Mouse (Mus musculus) cerebellum, adult 9-11 months (tissue): ENCODE results near the gene Ccr6.

Experiments used
- DNase-seq: peaks from one replicate; pipeline ENCODE4 v3.0.0; 2022

Gene Ccr6

DNA sequence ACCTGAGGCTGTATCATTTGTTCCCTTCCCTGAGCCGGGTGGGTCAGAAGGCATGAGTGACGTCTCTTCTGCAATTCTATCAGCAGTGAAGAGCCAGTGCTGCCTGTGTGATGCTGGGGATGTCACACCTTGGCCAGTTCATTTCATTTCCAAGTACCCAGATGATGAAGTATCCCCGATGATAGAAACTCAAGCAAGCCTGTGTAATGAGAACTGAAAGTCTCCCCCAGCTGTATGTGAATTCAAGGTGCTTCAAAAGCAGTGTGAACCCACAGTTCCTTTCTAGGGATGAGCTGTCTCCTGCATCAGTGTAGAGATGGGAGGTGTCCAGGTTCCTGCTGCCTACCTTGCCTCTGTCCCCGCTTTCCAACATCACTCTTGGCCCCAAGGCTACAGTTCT, 1.3 kb upstream of the Ccr6 start:
- DNase-seq, result no peak

DNA sequence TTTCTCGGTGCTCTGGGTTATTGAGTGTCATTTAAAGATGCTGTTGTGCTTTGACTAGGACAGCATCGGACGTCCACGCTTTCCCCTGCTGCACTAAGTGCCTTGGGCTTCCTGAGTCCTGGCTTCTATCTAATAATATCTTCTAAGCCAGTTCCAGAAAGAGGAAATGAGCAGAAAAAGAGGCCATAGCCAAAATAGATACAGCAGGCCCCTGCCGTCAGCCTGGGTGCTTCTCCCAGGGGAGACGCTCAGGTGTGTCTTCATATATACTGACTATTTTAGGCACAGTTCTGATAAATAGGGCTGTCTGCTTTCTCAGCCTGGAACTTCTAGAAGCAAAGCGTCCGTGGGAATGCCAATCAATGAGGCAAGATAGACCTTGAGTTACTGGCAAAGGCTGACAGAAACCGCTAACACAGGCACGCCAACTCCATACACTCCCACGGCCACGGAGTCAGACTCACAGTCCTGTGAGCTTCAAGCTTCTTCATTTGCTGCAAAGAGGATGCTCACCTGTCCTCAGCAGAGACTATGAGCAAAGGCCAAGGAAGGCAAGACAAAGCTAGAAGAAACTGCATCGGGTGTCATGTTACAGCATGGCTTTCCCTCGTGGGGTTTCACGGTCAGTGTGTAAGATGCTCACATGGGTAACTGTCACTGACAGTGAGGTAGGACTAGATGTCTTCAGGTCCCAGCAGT, 2.3 kb downstream of the Ccr6 start:
- DNase-seq, result no peak

DNA sequence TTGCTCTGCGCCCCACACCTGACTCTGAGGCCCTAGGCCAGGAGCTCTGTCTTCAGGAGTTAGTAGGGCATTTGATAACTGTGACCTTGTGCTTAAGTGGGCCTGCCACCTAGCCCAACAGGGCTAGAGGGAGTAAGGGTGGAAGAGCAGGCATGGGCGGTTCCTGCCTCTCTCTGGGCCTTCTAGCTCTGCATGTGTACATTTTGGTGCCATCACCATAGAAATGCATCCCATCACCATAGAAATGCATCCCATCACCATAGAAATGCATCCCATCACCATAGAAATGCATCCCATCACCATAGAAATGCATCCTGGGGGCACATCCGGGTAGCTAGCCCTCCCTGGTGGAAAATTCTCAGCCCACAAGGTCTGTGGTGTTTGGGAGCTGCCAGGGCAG, 3.7 kb downstream of the Ccr6 start:
- DNase-seq, result no peak

DNA sequence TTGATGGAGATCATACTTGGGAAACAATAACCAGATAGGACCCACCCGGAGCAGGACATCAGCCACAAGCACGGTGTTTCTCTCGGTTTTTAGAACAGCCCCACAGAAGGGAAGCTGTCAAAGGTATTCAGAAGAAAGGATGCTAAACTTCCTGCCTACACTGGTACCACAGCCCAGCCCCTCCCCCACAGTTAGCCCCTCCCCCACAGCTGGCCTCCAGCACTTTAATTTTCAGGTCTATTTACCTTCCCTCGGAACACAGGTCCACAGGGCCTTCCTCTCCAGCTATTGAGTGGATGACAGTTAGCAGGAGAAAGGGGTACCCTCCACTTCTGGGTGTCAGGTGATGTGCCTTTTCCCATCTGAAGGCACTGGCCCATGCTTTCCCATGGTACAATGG, 4.7 kb downstream of the Ccr6 start:
- DNase-seq, result no peak

DNA sequence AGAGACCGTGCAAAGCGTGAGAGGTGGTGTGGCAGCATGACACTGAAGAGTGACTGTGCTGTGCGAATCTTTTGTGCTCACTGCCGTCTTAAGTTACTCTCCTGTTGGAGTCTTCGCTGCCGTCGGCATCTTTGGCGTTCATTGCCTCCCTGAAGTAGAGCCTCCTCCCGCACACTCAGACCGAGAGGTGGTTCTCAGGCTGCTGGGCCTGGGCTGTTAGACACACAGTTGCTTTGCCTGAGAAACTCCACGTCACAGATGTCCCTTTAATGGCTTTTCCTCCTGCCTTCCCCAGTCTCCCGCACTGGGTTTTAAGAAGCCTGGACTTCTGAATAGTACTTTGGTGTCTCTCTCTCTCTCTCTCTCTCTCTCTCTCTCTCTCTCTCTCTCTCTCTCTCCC, 5.8 kb downstream of the Ccr6 start:
- no peak for DNase-seq

DNA sequence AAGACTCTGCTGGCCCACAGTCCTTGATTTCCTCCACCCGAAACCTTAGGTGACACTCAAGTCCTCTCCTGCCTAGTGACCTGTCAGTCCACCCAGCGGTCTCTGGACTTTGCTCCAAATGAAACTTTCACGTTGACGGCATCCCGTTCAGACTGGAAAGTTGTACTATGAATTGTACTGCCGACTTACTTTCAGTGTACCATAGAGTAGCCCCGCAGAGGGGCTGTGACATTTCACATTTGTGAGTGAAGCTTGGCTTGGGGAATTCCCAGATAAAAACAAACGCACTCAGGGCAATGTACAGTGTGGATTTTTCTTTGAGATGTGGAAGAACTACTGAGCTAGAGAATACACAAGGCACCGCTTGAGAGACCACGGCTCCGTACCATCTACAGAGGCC, 6.3 kb downstream of the Ccr6 start:
- DNase-seq, result no peak

DNA sequence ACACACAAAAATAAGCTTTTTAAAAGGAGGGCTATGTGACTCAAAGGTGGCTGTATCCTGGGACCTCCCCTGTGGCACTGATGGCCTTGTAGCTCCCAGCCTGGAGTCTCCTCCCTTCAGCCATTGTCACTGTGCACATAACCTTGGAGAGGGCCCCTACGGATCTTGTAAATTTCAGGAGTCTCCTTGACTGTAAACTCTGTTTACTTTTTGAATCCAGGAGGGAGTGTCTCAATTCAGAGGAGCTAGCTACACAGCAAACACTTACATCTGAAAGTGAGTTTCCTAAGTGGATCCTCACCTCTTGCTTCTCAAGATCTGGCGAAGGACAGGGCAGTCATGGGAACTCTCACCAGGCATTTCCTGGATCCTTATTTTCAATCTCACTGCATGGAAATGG, 8.3 kb downstream of the Ccr6 start:
- no peak for DNase-seq

DNA sequence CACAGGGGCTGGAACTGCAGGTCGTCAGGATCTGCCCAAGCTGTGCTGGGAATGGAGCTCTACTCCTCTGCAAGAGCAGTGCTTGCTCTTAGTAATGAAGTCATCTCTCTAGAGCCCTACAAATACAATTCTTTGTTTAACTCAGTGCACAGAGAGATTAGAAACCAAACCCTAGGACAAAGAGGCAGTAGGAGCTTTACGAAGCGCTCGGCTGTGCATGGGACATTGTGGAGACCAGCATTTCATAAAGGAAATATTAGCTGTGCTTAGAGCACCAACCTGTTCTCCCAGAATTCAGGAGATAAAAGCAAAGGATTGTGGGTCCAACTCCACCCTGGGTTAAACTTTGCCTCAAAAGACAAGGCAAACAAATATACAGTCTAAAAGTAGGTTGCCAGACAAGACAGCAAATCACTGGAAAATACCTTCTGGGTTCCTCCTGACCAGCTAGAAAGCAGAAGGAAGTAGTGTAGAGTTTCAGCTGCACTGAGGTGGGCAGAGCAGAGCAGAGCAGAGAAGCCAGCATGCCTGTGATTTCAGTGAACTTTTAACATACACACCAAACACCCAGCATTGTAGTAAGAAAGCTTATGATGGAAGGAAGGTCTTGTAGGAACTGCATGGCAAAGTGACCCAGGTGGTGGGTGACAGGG, 10.4 kb downstream of the Ccr6 start:
- no peak for DNase-seq

DNA sequence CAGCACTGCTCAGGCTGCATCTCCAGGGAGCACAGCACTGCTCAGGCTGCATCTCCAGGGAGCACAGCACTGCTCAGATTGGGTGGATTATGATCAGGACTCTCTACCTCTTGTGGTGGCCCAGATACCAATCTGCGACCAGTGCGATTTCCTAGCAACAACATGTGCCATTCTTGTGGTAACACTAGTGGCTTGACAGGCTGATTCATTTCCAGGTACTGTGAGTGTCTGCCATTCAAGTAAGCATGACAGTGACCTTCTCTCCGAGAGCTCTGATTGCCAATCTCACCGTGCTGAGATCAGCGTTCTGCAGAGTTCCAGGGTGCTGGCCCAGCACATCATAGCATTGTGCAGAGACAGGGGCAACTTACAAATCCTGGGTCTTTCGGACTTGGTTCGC, 15.9 kb downstream of the Ccr6 start:
- DNase-seq, result no peak

DNA sequence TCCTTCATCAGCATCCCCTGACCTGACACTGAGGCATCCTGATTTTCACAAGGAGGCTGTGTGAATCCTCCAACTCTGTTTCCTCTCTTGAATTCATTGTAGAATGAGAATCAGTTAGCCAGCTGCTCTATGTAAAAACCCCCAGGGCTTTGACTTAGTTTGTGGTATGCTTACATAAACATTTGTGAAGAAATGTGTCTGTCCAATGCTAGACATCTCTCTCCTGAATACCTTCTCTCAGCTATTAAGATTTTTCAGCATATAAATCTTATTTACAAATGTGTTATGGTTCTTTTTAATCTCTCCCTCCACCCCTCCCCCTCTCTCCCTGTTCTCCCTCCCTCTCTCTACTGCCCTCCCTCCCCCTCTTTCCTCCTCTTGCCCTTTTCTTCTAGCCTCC, 18.4 kb downstream of the Ccr6 start:
- DNase-seq, result no peak

DNA sequence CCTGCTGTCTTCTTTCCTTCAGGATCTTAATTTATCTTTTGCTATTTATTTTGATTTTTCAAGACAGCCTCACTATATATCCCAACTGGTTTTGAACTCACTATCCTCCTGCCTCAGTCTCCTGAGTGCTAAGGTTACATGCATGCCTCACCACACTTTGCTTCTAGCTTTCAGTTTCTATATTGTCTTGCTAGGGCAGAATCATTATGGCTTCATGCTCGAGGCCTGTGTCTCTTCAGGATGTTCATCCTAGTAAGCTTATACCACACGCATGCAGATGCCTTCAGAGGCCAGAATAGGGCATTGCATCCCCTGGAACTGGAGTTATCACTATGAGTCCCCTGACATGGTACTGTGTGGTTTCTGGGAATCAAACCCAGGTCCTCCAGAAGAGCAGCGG, 19.1 kb downstream of the Ccr6 start:
- DNase-seq, result no peak

DNA sequence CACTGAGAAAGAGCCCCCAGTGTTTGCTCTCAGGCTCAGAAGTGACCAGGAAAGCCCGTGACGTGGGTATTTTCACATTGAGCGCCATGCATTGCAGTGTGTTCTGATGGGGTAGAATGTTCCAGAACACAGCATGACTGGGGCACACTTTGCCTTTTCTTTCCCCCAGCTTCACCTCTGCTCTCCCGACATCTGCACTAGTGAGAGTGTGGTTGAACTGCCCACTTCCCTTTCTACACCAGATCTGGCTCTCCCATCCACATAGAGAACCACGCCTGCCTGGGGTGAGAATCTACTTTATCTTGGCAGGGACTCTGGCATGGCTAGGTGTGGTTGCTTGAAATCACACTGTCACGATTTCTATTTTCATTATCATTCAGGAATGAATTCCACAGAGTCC, 19.7 kb downstream of the Ccr6 start:
- DNase-seq, result no peak

DNA sequence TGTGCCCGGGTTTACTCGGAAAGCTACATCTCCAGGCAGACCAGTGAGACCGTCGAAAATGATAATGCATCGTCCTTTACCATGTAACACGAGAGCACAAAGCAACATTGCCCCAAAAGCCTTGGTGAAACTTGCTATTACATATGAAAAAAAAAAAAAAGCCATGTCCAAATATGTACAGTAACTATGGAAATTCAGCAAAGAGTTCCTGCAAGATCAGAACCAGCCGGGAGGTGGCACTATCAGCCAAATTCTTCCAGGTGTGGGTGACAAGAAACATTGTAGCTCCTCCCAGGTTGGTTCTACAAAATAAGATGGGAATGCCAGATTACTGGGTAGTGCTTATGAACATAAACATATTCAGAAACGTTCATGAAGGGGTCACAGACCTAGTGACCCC, 21.1 kb downstream of the Ccr6 start:
- DNase-seq, result no peak

DNA sequence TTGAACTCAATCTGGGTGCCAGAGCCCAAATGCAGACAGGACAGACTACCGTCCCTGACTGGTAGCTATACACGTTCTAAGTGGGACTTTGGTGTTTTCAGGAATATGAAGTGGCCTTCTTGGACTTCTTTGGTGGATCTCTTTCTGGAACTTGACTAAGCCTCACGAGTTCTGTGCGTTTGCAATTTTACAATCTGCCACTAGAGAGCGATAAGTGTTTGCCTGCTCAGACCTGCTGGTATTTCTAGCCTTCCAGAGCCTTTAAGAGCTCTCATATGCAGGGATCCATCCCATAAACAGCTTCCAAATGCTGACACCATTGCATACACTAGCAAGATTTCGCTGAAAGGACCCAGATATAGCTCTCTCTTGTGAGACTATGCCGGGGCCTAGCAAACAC, 28.8 kb downstream of the Ccr6 start:
- peak; percentile 60 for DNase-seq

DNA sequence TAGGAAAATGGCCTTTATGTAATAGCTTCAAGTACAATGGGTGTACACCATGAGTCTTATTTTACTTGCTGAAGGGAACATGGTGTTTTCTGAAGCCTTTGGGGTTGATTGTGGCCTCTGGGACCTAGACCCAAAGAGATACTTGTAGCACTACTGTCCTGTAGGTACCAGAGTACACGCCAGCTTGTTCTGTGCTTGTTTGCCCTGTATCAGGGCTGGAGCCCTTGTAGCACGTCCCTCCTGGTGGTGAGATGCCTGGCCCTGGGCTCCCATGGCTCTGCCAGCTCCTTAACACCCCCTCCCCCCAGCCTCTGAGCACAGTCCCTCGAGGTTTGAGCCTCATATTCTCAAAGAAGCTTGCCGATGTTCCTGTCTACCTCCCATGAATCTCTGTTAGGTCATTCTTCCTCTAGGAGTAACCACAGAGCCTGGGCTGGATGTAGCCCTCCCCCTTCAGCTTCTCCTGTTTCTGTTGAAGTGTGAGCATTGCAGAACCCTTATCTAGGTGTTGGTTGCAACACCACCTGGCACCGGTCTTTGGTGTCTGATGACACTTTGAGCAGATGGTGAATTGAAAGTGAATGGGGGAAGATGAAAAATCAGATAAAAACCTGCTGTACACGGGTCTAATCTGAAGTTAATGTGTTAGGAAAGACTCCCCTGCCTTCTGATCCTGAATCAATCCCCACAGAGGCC, 36.4 kb downstream of the Ccr6 start:
- no peak for DNase-seq

DNA sequence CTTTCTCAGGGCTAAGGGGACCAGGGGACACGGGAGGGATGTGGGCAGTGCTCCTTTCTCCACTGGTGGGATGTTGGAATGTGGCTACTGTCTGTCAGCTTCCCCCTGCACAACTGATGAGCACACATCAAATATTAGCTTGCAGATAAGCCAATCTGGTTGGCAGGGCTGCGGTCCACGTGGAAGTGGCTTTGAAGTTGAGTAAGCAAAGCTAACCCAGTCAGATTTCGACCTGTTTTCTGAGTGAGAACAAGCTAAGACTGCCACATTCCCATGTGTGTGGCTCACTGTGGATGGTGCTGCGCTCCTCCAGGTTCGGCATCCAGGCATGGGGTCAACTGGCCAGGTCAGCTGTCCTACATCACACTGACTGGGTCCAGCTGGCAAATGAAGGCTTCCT, 37.1 kb downstream of the Ccr6 start:
- DNase-seq, result no peak

DNA sequence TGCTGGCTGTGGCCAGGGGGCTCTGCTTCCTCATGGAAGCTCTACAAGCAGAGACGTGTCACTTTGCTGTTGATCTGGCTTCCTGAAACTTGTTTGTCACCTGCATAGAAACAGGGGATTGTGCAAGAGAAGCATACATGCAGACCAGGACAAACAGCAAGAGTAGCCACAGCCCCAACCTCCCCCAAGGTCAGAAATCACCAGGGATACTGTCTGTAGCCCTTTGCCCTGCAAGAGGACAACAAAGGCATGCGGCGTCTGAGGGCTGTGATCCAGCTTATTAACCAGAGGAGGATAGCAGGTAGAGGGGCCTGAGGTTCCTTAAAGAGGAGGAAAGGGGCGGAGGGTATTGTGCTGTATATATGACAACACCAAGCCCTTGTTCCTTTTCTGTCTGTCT, 40.2 kb downstream of the Ccr6 start:
- no peak for DNase-seq

DNA sequence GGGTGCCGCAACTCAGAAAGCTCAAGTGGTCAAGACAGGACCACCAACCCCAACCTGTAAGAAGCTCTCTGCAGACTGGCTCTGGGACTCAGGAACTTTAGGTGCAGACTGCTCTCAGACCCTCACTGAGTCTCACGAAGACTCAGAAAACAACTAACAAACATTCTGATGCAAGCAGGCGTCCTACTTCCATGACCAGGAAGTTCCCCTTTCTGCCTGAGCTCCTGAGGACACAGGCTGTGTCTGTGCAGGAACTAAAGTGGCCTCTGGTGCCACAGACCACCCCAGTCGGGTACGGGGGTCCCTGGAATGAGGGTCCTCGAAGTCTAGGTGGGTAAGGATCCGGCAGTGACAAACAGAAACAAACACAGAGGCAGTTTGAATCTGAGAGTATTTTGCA, 40.8 kb downstream of the Ccr6 start:
- DNase-seq, result no peak

DNA sequence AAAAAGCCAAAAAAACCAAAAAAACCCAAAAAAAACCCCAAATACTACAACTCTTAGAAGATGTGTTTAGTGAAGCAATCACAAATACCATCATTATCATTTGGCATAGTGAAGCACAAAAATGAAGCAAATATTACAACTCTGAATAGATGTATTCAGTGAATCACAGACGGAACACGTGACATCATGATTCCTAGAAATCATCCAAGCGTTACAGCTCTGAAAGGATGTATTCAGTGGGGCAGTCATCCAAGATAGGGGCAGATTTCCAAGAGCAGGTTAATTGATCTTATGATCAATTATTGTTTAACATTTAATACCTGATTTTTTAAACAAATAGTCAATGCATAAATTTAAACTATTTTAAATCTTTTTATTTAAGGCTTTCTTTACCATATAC, 41.4 kb downstream of the Ccr6 start:
- DNase-seq, result no peak

DNA sequence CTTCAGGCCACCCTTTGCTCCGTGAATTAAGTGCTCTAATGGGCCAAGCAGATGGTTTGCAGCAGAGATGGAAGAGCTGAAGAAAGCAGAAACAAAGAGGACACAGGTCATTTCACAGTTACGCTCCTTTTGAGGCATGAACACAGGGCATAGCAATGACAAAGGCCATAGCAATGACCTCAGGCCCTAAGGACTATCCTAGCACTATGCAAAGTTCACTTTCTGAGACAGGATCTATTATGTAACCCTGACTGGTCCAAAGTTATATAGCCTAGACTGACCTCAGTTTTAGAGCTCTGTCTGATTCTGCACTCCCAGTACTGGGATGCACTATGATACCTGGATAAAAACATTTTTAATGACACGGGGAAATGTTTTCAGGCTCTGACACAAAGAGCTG, 42.5 kb downstream of the Ccr6 start:
- DNase-seq, result no peak

DNA sequence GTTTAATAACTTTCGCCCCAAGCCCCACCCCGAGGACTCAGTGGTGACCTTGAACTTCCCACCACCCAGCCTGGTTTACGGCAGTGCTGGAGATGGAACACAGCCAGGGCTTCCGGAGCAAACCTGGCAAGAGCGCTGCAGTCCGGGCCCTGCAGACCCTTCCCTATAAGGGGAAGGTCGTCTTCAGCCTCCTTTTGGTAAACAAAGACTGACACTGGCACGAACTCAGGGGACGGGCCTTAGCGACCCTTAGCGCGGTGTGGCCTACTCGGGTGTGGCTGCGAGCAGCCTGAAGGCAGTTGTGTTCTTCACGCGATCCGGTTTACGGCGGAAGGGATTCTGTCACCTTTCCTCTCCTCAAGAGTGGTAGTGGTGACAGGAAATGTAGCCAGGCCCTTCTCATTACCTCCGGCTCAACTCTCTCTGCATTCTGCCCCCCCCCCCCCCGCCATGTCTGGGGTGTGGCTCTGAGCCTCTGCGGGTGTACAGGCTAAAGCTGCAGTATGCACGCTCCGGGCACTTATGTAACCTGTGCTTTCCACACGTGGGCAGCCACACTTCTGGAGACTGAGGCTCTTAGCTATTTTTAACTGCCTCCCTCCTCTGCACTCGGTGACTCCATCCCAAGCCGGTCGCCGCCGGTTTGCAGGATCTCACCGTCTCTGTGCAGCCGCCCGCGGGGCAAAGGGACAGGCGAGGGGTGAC, 47.1 kb downstream of the Ccr6 start, which contains the start of gene Mpc1:
Gene Mpc1, plus strand, starts transcription at position 84 of the 705 bp plus-strand sequence.
- peak; percentile 98 for DNase-seq

DNA sequence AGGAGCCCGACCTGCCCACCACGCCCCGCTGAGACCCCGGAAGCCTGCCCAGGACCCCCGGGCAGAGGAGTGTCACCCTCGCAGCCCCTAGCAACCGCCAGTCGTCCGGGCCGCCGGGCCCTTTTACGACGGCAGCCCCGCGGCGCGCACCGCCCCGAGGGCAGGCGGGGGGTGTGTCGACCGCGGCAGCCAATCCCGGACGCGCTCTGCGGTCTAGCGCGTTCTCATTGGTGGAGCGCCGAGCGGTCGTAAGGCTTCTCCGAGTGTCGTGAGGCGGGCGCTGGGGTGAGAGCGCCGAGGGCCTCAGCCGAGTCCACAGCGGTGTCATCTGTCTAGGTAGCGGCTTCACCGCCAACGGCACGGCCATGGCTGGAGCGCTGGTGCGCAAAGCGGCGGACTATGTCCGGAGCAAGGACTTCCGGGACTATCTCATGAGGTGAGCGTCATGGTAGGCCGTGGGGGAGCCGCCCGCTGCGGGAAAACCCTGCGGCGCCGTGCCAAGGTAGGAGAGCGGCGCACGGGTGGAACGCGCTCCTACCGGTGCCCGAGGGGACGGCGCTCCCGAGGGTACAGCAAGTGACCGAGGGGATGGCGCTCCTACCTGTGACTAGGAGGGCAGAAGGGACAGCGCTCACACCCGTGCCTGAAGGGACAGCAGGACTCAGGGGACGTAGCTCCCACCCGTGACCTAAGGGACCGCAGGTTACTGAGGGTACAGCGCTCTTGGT, 47.8 kb downstream of the Ccr6 start:
- peak; percentile 98 for DNase-seq

DNA sequence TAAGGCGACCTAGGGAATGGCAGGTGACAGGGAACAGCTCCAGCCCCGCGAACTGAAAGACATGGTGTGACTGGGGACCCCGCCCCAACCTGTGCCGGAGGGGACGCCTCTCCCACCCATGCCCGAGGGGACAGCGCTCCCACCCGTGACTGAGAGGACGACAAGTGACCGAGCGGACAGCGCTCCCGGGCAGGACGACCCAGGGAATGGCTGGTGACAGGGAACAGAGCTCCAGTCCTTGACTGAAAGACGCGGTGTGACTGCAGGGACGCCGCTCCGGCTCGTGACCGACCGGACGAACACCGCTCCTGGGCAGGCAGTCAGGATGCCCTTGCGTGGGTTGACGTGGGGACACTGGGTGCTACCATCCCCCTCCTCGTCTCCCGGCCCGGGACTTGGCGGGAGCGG, 48.4 kb downstream of the Ccr6 start:
- no peak for DNase-seq
